In genomic region chr9:42264145-42264544, GRCm38 (mm10) we compare ENCODE assay signal across 8 mouse cellular contexts. TPM values are rescaled to one million over a fixed set of nuclear protein-coding genes. Genes with fewer than 3 reads are reported as not detected.
DNase-seq lines count a peak whose midpoint lies in the region; ATAC-seq and TF ChIP-seq lines count a peak whose summit lies in the region.

Gene Sc5d (minus strand): TSS chr9:42264256.

- H3K4me2 ChIP-seq in hindbrain, embryonic 14.5 days (replicated peaks) = peak within 1 kb of the TSS; percentile 69

- peak; percentile 48 for DNase-seq in Patski (ENCODE audit: low read depth, low spot score)
- DNase-seq in cerebellum, postnatal 14 days = peak; percentile 99
- DNase-seq in frontal cortex, postnatal 25 days (ENCODE audit: low spot score in 2 of 2) = peak; percentile 84 to 90
- peak; percentile 93 for DNase-seq in hindbrain, embryonic 14.5 days (ENCODE audit: low spot score)
- peak; percentile 93 for DNase-seq in layer of hippocampus, postnatal 36 days
- peak; percentile 97 for DNase-seq in lung, postnatal 36 days
- DNase-seq in retina, postnatal 1 day = peak; percentile 95
- DNase-seq in urinary bladder, adult 18-20 months (ENCODE audit: low spot score in 2 of 2) = peak; percentile 84 to 91

- no peaks in the 10 kb centered on the region for H3K27me3 ChIP-seq in Patski
- no peaks in the 10 kb centered on the region for H3K27me3 ChIP-seq in hindbrain, embryonic 14.5 days (ENCODE audit: control insufficient read depth, insufficient read depth, low read length)

- under 1% methylated on average over 46 of the region's 49 CpGs for WGBS in hindbrain, embryonic 14.5 days

- peaks cover 27% of the 10 kb centered on the region for H3K4me1 ChIP-seq in hindbrain, embryonic 14.5 days (replicated peaks; ENCODE audit: control insufficient read depth, insufficient read depth, low read length)

- peak within 1 kb of the TSS; percentile 87 for H3K9ac ChIP-seq in hindbrain, embryonic 14.5 days

- no peaks in the 10 kb centered on the region for H3K9me3 ChIP-seq in hindbrain, embryonic 14.5 days (ENCODE audit: control insufficient read depth, low read length)

- ATAC-seq in Patski = peak; percentile 94
- ATAC-seq in hindbrain, embryonic 14.5 days (ENCODE audit: low FRiP score) = peak; percentile 99

- POLR2A ChIA-PET in Patski (lab: Charles Lee) = no interaction called here

- peaks cover 15% of the 10 kb centered on the region for H3K36me3 ChIP-seq in hindbrain, embryonic 14.5 days (replicated peaks; ENCODE audit: control insufficient read depth, insufficient read depth)

- H3K27ac ChIP-seq in hindbrain, embryonic 14.5 days = peak within 1 kb of the TSS; percentile 95

- TF ChIP-seq CTCF in Patski (IDR thresholded peaks at IDR 0.05) = no peak

- CTCF ChIA-PET in Patski (lab: Charles Lee) = interaction anchor here (1.5 kb wide), 1 partner anchor 54 kb away, joined by 3 read pairs; no protein-coding TSS in a partner anchor

- in situ Hi-C loops in Patski (cut with MboI; ENCODE audit: low pct_unique_long_range_greater_than_20kb) = no loop called here

- H3K4me3 ChIP-seq in hindbrain, embryonic 14.5 days (replicated peaks; ENCODE audit: low read length) = peak within 1 kb of the TSS; percentile 78

RNA-seq across cellular contexts. Expression of gene Sc5d, which starts in this region (rescaled TPM):
- 32.6 TPM for polyA plus RNA-seq in Patski (2021)
- polyA plus RNA-seq in hindbrain, embryonic 14.5 days (2014; fragmentation: Nextera tagmentation; extraction: Ambion mirVana) = 88.1 and 89.3 TPM in 2 replicates
- total RNA-seq in layer of hippocampus, postnatal 36 days (2021) = 10 to 100 TPM; 58.6 to 59.0 TPM

Comparison
In these comparisons a context has a peak if more than half of its experiments do, and no peak if none do; other contexts are left out.
1. Peak in every context shown above with its lines: DNase-seq, ATAC-seq, H3K4me3 ChIP-seq and H3K27ac ChIP-seq.
2. DNase-seq: peak in every context shown above with its lines; median percentile 99 in cerebellum, postnatal 14 days; 97 in lung, postnatal 36 days; 95 in retina, postnatal 1 day; 93 in hindbrain, embryonic 14.5 days; 93 in layer of hippocampus, postnatal 36 days; 88 in urinary bladder, adult 18-20 months; 87 in frontal cortex, postnatal 25 days; 48 in Patski.